Mouse (Mus musculus) ES-Bruce4 (cell line): ENCODE data around the gene Scube3.

Experiments used
- CTCF ChIP-seq: IDR thresholded peaks from one replicate; pipeline ENCODE4 v1.8.1; 2011; ENCODE audit warnings: low read depth, low read length
- EP300 ChIP-seq: IDR thresholded peaks from 2 replicates; pipeline ENCODE4 v1.6.1; 2011; ENCODE audit warnings: low read depth, low read length; ENCODE audit not compliant: insufficient read depth
- POLR2A ChIP-seq: IDR thresholded peaks from one replicate; pipeline ENCODE4 v1.8.1; 2011; ENCODE audit warnings: low read length; ENCODE audit not compliant: insufficient read depth

GRCm38 (mm10) chr17:28176775-28177539 lies 35.0 kb downstream of the Scube3 start, which contains the start of gene Zfp523:
- TF ChIP-seq CTCF (no peak), POLR2A (no peak), EP300 (no peak)
